Mouse (Mus musculus): ENCODE measurements around the gene Rpl3. TPM values are rescaled to one million over a fixed set of nuclear protein-coding genes. Genes with fewer than 3 reads are reported as not detected.

The Rpl3 gene
- polyA plus RNA-seq, 1 experiment from 2014 or later: 450 TPM

DNA sequence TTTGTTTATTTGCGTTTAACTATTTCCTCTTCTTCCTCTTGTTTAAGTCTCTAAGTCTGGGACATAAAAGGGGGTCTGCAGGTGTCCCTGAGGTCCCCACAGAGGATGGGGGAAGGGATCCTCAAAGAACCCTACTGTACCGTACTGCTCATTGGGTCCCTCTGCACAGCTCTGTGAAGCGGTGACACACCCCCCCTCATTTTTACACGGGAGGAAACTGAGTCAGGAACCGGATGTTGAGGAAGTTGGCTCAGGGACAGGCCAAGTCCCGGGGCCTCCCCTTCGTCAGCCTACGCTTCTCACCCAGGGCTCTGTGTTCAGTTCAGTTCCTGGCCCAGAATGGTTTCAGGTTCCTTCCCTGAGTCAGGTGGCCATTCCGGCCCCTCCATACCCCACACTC lies 39.9 kb downstream of the Rpl3 start:
- 74% methylated on average over 9 of the region's 9 CpGs for WGBS
- TF ChIP-seq CTCF (IDR thresholded peaks at IDR 0.05; ENCODE audit: low read depth): no peak
- H3K27ac ChIP-seq (ENCODE audit: low read depth, low read length): no peak overlapping the region; the same call in 1 of the 2 replicates
- H3K4me1 ChIP-seq (replicated peaks; ENCODE audit: control insufficient read depth, insufficient read depth, low read length): no peaks in the 10 kb centered on the region
- H3K4me2 ChIP-seq (replicated peaks; ENCODE audit: low read depth): no peak overlapping the region
- no peaks in the 10 kb centered on the region for H3K36me3 ChIP-seq (ENCODE audit: control insufficient read depth, insufficient read depth)
- H3K9ac ChIP-seq (ENCODE audit: low read depth, low read length): no peak overlapping the region
- H3K9me3 ChIP-seq (ENCODE audit: control insufficient read depth): no peaks in the 10 kb centered on the region
- ATAC-seq: no peak
- no peaks in the 10 kb centered on the region for H3K27me3 ChIP-seq (replicated peaks; ENCODE audit: control insufficient read depth, insufficient read depth, low read length)
- no peak overlapping the region for H3K4me3 ChIP-seq (ENCODE audit: low read depth, low read length)

- TF ChIP-seq CTCF (IDR thresholded peaks at IDR 0.05; ENCODE audit: low read depth): no peak
- no peak for ATAC-seq
- WGBS: 65% methylated on average over 19 of the region's 19 CpGs
- H3K4me2 ChIP-seq (replicated peaks; ENCODE audit: low read depth): no peak overlapping the region
- H3K9ac ChIP-seq (ENCODE audit: low read depth, low read length): no peak overlapping the region
- no peaks in the 10 kb centered on the region for H3K9me3 ChIP-seq (ENCODE audit: control insufficient read depth)
- H3K36me3 ChIP-seq (ENCODE audit: control insufficient read depth, insufficient read depth): no peaks in the 10 kb centered on the region
- H3K4me3 ChIP-seq (ENCODE audit: low read depth, low read length): no peak overlapping the region
- no peaks in the 10 kb centered on the region for H3K4me1 ChIP-seq (replicated peaks; ENCODE audit: control insufficient read depth, insufficient read depth, low read length)
- no peaks in the 10 kb centered on the region for H3K27me3 ChIP-seq (replicated peaks; ENCODE audit: control insufficient read depth, insufficient read depth, low read length)
- no peak overlapping the region for H3K27ac ChIP-seq (ENCODE audit: low read depth, low read length)
These were observed 40.4 kb downstream of the Rpl3 start for GRCm38 (mm10) chr15:80051092-80051761.

- ATAC-seq: no peak
These were observed 41.6 kb downstream of the Rpl3 start for GRCm38 (mm10) chr15:80050093-80050492.

DNA sequence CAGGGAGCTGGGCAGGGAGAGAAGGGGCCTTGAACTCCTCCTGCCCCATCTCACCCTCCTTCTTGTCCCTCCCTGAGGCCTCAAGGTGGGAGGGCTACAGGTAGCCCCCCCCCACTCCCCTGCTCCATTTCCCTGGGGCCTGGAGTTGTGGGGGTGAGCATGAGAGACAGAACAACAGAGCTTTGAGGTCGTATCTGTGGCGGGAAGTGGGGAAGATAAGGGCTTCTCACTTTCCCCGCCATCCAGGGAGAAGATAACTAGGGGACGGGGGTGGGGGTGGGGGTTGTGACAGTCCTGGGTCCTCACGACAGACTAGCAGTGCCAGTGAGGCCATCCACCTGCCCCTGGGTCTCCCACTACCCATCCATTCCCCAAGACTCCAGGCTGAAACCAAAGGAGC lies 43.7 kb downstream of the Rpl3 start:
- no peak overlapping the region for H3K27ac ChIP-seq (ENCODE audit: low read depth, low read length)
- H3K36me3 ChIP-seq (ENCODE audit: control insufficient read depth, insufficient read depth): no peaks in the 10 kb centered on the region
- no peak overlapping the region for H3K4me2 ChIP-seq (replicated peaks; ENCODE audit: low read depth)
- no peak overlapping the region for H3K4me3 ChIP-seq (ENCODE audit: low read depth, low read length)
- H3K9ac ChIP-seq (ENCODE audit: low read depth, low read length): no peak overlapping the region
- no peaks in the 10 kb centered on the region for H3K4me1 ChIP-seq (replicated peaks; ENCODE audit: control insufficient read depth, insufficient read depth, low read length)
- H3K9me3 ChIP-seq (ENCODE audit: control insufficient read depth): 0 out of 2 replicates have a peak, but pooled peaks cover 4% of the 10 kb centered on the region
- TF ChIP-seq CTCF (IDR thresholded peaks at IDR 0.05; ENCODE audit: low read depth): no peak
- ATAC-seq: no peak
- no peaks in the 10 kb centered on the region for H3K27me3 ChIP-seq (replicated peaks; ENCODE audit: control insufficient read depth, insufficient read depth, low read length)
- WGBS: 30% methylated on average over 5 of the region's 5 CpGs

More at GRCm38 (mm10) chr15:80050093-80050492, 41.6 kb downstream of the Rpl3 start:
- H3K9ac ChIP-seq (ENCODE audit: low read depth, low read length): no peak overlapping the region
- no peak overlapping the region for H3K4me3 ChIP-seq (ENCODE audit: low read depth, low read length)
- no peaks in the 10 kb centered on the region for H3K4me1 ChIP-seq (replicated peaks; ENCODE audit: control insufficient read depth, insufficient read depth, low read length)
- H3K27me3 ChIP-seq (replicated peaks; ENCODE audit: control insufficient read depth, insufficient read depth, low read length): no peaks in the 10 kb centered on the region
- TF ChIP-seq CTCF (IDR thresholded peaks at IDR 0.05; ENCODE audit: low read depth): no peak
- no peaks in the 10 kb centered on the region for H3K36me3 ChIP-seq (ENCODE audit: control insufficient read depth, insufficient read depth)
- H3K9me3 ChIP-seq (ENCODE audit: control insufficient read depth): 0 out of 2 replicates have a peak, but pooled peaks cover 4% of the 10 kb centered on the region
- peak overlapping the region; percentile 35; the same call in 1 of the 2 replicates for H3K27ac ChIP-seq (ENCODE audit: low read depth, low read length)
- H3K4me2 ChIP-seq (replicated peaks; ENCODE audit: low read depth): no peak overlapping the region
- 67% methylated on average over 4 of the region's 4 CpGs for WGBS

DNA sequence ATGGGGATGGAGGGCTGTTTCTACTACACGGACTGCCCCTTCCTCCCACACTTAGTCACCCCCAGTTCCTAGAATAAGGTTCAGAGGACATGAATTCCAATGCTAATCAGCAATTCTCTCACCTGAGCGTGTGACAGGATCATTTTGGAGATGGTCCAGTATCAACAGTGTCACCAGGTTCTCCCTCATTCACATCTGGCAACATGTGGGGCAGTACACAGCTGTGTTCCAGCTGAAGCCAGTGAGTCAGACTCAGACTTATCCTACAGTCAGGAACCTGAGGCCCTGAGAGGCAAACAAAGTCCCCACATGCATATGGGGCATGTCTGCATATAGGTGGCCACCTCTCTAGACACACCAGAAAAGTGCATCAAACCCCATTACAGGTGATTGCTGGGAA lies 44.4 kb downstream of the Rpl3 start:
- no peaks in the 10 kb centered on the region for H3K27me3 ChIP-seq (replicated peaks; ENCODE audit: control insufficient read depth, insufficient read depth, low read length)

GRCm38 (mm10) chr15:80045749-80046148 lies 45.9 kb downstream of the Rpl3 start:
- 96% methylated on average over 2 of the region's 2 CpGs for WGBS
- no peaks in the 10 kb centered on the region for H3K27me3 ChIP-seq (replicated peaks; ENCODE audit: control insufficient read depth, insufficient read depth, low read length)
- no peak overlapping the region for H3K4me3 ChIP-seq (ENCODE audit: low read depth, low read length)

More for the DNA sequence above, 44.4 kb downstream of the Rpl3 start:
- 77% methylated on average over 2 of the region's 2 CpGs for whole genome bisulfite sequencing
- Histone ChIP-seq H3K9ac (ENCODE audit: low read depth, low read length) (no peak overlapping the region), H3K9me3 (ENCODE audit: control insufficient read depth) (0 out of 2 replicates have a peak, but pooled peaks cover 4% of the 10 kb centered on the region), H3K27ac (ENCODE audit: low read depth, low read length) (no peak overlapping the region), H3K4me3 (ENCODE audit: low read depth, low read length) (no peak overlapping the region), H3K36me3 (ENCODE audit: control insufficient read depth, insufficient read depth) (no peaks in the 10 kb centered on the region), H3K4me1 (replicated peaks; ENCODE audit: control insufficient read depth, insufficient read depth, low read length) (no peaks in the 10 kb centered on the region), H3K4me2 (replicated peaks; ENCODE audit: low read depth) (no peak overlapping the region)
- no peak for TF ChIP-seq CTCF (IDR thresholded peaks at IDR 0.05; ENCODE audit: low read depth)
- ATAC-seq: no peak

More at GRCm38 (mm10) chr15:80045749-80046148, 45.9 kb downstream of the Rpl3 start:
- no peaks in the 10 kb centered on the region for H3K4me1 ChIP-seq (replicated peaks; ENCODE audit: control insufficient read depth, insufficient read depth, low read length)
- no peaks in the 10 kb centered on the region for H3K36me3 ChIP-seq (ENCODE audit: control insufficient read depth, insufficient read depth)
- ATAC-seq: no peak
- H3K27ac ChIP-seq (ENCODE audit: low read depth, low read length): no peak overlapping the region
- H3K9me3 ChIP-seq (ENCODE audit: control insufficient read depth): 0 out of 2 replicates have a peak, but pooled peaks cover 4% of the 10 kb centered on the region
- H3K9ac ChIP-seq (ENCODE audit: low read depth, low read length): no peak overlapping the region
- no peak overlapping the region for H3K4me2 ChIP-seq (replicated peaks; ENCODE audit: low read depth)
- TF ChIP-seq CTCF (IDR thresholded peaks at IDR 0.05; ENCODE audit: low read depth): no peak; the same call in 1 of the 2 replicates
